Mouse (Mus musculus) midbrain, embryonic 10.5 days (tissue): ENCODE data around the gene Nol10. TPM values are rescaled to one million over a fixed set of nuclear protein-coding genes. Genes with fewer than 3 reads are reported as not detected.
A peak's percentile ranks its signal among the peaks of the same experiment; 100 is the strongest.

ENCODE experiments used
- DNase-seq: peaks from one replicate; pipeline ENCODE4 v3.0.0-alpha.2; 2017; ENCODE audit warnings: low spot score
- H3K27ac ChIP-seq: fragments of 300-500 bp; sonication (generic); replicated peaks from 2 replicates; pipeline ENCODE4 v1.5.1; 2016; ENCODE audit warnings: mild to moderate bottlenecking
- H3K27me3 ChIP-seq: fragments of 300-500 bp; sonication (generic); 2 replicates; pipeline ENCODE4 v1.6.1; 2016; ENCODE audit warnings: low read depth, mild to moderate bottlenecking; ENCODE audit not compliant: poor library complexity, severe bottlenecking
- H3K36me3 ChIP-seq: fragments of 300-500 bp; sonication (generic); 2 replicates; pipeline ENCODE4 v1.6.1; 2016; ENCODE audit warnings: mild to moderate bottlenecking, moderate library complexity
- H3K4me1 ChIP-seq: fragments of 300-500 bp; sonication (generic); 2 replicates; pipeline ENCODE4 v1.6.1; 2016
- H3K4me3 ChIP-seq: fragments of 300-500 bp; sonication (generic); 2 replicates; pipeline ENCODE4 v1.5.1; 2016; ENCODE audit warnings: mild to moderate bottlenecking, moderate library complexity
- H3K9me3 ChIP-seq: fragments of 300-500 bp; sonication (generic); replicated peaks from 2 replicates; pipeline ENCODE4 v1.6.1; 2016; ENCODE audit warnings: mild to moderate bottlenecking
- WGBS: fragments of 180-500 bp; shearing (Covaris S2); methylation state at CpG from one replicate; pipeline ENCODE4 v1.1.7; 2016; 5-methylcytosine and 5-hydroxymethylcytosine counted together
- polyA plus RNA-seq: library from polyadenylated mRNA; unstranded; fragments of >200 nt; fragmentation: Nextera tagmentation; extraction: Ambion mirVana; gene quantifications from 2 replicates; pipeline ENCODE4 v1.2.1, GENCODE M21; 2016

The Nol10 gene
- polyA plus RNA-seq, 1 experiment from 2014 or later, result 37.1 TPM

DNA sequence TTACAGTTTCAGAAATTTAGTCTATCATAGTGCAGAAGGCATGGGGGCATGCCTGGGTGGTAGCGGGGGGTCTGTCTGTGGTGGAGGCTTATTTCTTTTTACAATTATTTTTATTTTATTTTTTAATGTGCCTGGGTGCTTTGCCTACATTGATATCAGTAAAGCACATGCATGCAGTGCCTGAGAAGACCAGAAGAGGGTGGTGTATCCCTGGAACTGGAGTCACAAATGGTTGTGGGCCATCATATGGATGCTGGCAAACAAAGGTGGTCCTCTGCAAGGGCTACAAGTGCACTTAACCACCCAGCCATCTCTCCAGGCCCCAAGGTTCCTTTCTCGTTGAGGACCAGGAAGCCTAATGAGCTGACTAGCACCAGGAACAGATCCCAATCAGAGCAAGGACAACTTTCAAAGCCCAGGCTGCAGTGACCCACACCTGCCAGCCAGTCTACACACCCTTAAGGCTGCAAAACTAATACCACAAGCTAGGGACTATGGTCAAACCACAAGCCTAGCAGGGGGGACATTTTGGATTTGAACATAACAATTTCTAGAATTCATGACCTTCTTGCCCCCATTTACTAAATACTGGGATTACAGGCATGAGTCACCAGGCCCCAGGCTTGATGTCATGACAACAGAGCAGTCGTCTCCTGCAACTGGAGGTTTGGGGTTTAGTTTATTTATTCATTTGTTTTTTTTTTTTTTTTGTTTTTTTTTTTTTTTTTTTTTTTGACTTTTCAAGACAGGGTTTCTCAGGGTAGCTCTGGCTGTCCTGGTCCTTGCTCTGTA, 8.9 kb upstream of the Nol10 start:
- Histone ChIP-seq H3K36me3 (no peaks in the 10 kb centered on the region), H3K27me3 (no peaks in the 10 kb centered on the region), H3K4me1 (no peaks in the 10 kb centered on the region), H3K27ac (no peak overlapping the region), H3K4me3 (no peak overlapping the region), H3K9me3 (no peaks in the 10 kb centered on the region)
- WGBS, result 73% methylated on average over 3 of the region's 3 CpGs
- DNase-seq, result no peak

DNA sequence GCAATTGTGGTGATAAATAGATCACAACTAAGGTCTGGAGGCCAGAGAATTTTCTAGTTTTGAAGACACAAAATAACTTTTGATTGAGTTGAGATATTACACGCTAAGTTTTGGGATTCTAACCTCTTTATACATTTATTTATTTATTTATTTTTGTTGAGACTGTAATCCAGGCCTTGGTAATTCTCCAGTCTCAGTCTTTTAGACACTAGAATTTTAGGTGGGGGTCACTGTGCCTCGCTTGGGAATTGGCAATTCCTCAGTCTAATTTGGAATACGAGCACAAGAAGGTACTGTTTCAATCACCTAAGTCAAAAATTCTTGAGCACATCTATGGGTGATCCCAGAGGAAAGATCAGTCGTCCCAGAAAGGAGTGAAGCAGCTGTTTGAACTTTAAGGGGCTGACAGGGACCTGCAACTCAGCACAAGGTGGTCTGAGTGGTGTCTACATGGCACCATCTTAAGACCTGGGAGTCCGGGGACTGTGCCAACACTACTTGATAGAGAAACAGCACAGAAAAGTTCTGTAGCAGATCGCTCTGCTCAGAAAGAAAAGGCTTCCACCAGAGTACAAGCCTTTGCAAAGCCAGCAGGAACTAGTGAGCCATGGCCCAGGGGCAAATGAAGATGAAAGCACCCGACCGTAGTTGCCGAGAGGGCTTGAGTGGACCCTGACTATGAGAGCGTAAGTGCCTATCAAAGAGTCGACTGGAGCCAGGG, 771 bp upstream of the Nol10 start:
- Histone ChIP-seq H3K36me3 (peaks cover 23% of the 10 kb centered on the region), H3K4me3 (peak overlapping the region; percentile 80), H3K27me3 (no peaks in the 10 kb centered on the region), H3K9me3 (no peaks in the 10 kb centered on the region), H3K27ac (peak overlapping the region; percentile 83), H3K4me1 (peaks cover 21% of the 10 kb centered on the region)
- peak; percentile 14 for DNase-seq
- WGBS, result 40% methylated on average over 11 of the region's 11 CpGs

DNA sequence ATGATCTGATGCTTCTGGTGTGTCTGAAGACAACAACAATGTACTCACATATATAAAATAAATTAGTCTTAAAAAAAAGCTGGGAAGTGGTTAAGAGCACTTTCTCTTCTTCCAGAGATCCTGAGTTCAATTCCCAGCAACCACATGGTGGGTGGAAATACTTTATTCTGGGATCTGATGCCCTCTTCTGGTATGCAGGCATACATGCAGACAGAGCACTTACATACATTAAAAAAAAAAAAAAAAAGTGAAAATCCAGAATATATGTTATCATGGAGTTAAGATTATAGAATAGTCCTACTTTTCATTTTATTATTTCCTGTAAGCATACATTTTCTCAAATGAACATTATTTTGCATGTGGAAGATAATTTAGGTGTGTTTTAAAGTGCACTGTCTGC, 1.8 kb downstream of the Nol10 start:
- no peaks in the 10 kb centered on the region for H3K9me3 ChIP-seq
- no peak for DNase-seq
- no peak overlapping the region for H3K4me3 ChIP-seq
- peaks cover 49% of the 10 kb centered on the region for H3K36me3 ChIP-seq
- peaks cover 21% of the 10 kb centered on the region for H3K4me1 ChIP-seq
- H3K27me3 ChIP-seq, result no peaks in the 10 kb centered on the region
- H3K27ac ChIP-seq, result no peak overlapping the region

DNA sequence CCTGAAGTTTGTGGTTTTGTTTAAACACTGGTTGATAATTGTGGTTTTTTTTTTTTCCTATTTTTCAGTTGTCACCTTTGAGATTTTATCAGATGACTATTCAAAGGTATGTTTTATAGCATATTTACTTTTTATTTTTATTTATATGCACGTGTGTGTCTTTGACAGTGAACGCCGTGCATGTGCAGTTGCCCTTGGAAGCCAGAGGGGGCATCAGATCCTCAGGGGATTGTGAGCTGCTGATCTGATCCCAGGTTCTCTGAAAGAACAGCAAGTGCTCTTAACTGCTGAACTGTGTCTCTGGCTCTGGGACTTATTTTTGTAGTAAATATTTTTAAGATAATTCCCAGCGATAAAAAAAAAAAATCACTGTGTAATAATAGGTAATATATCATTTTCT, 8.6 kb downstream of the Nol10 start:
- Histone ChIP-seq H3K36me3 (peaks cover 99% of the 10 kb centered on the region), H3K27me3 (no peaks in the 10 kb centered on the region), H3K4me3 (no peak overlapping the region), H3K4me1 (peaks cover 16% of the 10 kb centered on the region), H3K9me3 (no peaks in the 10 kb centered on the region), H3K27ac (no peak overlapping the region)
- no peak for DNase-seq
- WGBS, result 88% methylated on average over 4 of the region's 4 CpGs

DNA sequence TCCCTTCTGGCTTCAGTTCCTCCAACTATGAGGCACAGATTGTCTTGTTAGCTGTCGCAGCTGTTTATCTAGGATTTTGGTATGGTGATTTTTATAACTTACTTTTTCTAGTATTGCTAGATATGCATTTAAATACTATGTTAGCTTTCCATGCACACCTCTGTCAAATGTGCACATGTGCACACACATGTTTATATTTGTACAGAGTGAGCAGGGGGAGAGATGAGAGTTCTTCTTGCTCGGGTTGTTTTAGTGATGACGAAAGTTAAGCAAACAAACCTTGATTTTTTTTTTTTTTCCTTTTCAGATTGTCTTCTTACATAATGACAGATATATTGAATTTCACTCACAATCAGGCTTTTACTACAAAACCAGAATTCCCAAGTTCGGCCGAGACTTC, 9.5 kb downstream of the Nol10 start:
- no peaks in the 10 kb centered on the region for H3K27me3 ChIP-seq
- no peak for DNase-seq
- no peak overlapping the region for H3K27ac ChIP-seq
- H3K4me1 ChIP-seq, result peaks cover 16% of the 10 kb centered on the region
- no peaks in the 10 kb centered on the region for H3K9me3 ChIP-seq
- WGBS, result 95% methylated on average over 5 of the region's 5 CpGs
- no peak overlapping the region for H3K4me3 ChIP-seq
- peaks cover 99% of the 10 kb centered on the region for H3K36me3 ChIP-seq

DNA sequence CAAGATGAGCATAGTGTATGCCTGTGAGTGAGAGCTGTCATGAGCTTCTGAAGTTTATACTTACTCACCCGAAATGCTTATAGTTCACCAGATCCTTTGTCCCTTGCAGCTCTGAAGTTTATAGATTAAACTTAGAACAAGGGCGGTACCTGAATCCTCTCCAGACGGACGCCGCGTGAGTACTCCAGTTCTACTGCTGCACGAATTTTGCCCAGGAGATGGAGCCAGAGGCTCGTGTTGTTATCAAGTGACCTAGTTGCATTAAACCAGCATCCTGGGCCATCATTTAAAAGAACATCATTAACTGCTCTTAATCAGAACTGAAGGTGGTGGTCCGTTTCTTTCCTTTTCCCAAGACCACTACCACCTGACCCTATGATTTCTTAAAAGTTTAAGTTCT, 10.7 kb downstream of the Nol10 start:
- 91% methylated on average over 9 of the region's 9 CpGs for WGBS
- peaks cover 16% of the 10 kb centered on the region for H3K4me1 ChIP-seq
- no peaks in the 10 kb centered on the region for H3K9me3 ChIP-seq
- no peaks in the 10 kb centered on the region for H3K27me3 ChIP-seq
- no peak overlapping the region for H3K27ac ChIP-seq
- H3K4me3 ChIP-seq, result no peak overlapping the region
- no peak for DNase-seq
- peaks cover 99% of the 10 kb centered on the region for H3K36me3 ChIP-seq

DNA sequence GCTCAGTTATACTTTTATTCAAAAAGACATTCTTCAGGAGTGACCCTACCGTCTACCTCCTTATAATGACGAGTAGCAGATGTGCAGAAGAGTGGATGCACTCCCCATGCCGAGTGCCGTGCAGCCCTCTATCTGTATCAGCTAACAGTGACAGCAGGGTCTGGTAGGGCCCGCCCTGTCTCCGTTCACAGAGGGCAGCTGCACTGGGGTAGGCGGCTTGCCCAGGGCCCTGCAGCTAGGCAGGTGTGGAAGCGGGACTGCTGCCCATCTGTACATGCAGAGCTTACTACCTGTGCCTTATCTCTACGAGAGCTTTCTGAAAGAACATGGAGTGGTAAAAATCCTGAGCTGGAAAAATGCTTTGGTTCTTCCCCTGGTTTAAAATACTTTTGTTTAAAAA, 11.8 kb downstream of the Nol10 start:
- H3K27ac ChIP-seq, result peak overlapping the region; percentile 69

DNA sequence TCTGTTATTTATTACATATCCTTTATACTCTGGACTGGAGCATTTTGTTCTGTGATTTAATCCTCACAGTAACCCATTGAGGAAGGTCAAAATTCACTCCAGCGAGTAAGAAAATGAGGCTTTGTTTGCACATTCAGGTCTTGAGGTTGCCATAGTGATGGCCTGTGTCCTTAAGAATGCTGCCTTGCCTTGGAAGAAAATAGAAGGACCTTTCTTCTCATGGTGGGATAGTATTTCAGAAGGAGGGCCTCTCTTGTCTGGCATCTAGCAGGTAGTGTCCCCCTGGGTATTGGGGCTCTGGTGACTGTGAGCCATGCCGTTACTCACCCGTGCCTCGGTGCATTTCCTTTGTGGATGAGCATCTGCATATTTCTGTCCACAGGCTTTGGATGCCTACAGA, 12.4 kb downstream of the Nol10 start:
- no peak overlapping the region for H3K4me3 ChIP-seq
- peaks cover 97% of the 10 kb centered on the region for H3K36me3 ChIP-seq
- H3K9me3 ChIP-seq, result no peaks in the 10 kb centered on the region
- no peaks in the 10 kb centered on the region for H3K27me3 ChIP-seq
- 24% methylated on average over 4 of the region's 4 CpGs for whole genome bisulfite sequencing
- H3K4me1 ChIP-seq, result peaks cover 16% of the 10 kb centered on the region
- H3K27ac ChIP-seq, result 0 out of 2 replicates have a peak overlapping the region, but pooled peaks have one; percentile 46
- peak; percentile 28 for DNase-seq

More for the DNA sequence above, 11.8 kb downstream of the Nol10 start:
- Histone ChIP-seq H3K4me3 (no peak overlapping the region), H3K9me3 (no peaks in the 10 kb centered on the region), H3K36me3 (peaks cover 97% of the 10 kb centered on the region), H3K27me3 (no peaks in the 10 kb centered on the region), H3K4me1 (peaks cover 16% of the 10 kb centered on the region)
- 66% methylated on average over 9 of the region's 9 CpGs for WGBS
- peak; percentile 13 for DNase-seq

DNA sequence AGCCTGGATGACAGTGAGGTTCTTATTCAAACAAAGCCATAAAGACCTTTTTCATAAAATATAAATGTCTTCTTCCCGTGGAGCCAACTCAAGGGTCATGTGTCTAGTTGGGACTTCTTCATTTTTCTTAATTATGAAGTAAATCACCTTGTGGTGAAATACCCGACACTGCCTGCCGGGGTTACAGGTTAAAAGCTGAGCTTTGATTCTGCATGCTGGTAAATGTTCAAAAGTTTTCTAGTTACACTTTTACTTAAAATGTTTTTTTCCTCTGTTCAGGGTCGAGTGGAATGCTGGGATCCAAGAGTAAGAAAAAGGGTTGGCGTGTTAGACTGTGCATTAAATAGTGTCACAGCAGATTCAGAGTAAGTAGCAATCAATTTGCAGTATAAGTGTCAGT, 14.1 kb downstream of the Nol10 start:
- no peak for DNase-seq
- no peak overlapping the region for H3K27ac ChIP-seq
- H3K36me3 ChIP-seq, result peaks cover 94% of the 10 kb centered on the region
- H3K9me3 ChIP-seq, result no peaks in the 10 kb centered on the region
- WGBS, result 96% methylated on average over 5 of the region's 5 CpGs
- no peak overlapping the region for H3K4me3 ChIP-seq
- no peaks in the 10 kb centered on the region for H3K27me3 ChIP-seq
- H3K4me1 ChIP-seq, result peaks cover 16% of the 10 kb centered on the region

DNA sequence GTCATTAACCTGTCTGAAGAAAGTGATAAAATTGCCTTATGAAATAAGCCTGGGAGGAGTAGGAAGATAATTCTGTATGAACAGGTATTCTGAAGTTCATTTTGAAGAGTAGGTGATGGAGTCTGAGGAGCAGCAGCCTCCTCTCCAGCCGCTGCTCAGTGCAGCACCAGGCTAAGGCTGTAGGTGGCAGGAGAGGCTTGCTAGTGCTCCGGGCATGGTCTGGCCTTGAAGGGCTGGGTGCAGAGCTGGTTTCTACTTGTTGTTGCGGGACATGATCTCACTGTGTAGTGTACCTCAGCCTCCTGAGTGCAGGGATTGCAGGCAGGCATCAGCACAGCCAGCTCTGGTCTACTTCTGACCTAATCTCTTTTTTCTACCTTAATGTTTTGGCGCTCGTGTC, 18.7 kb downstream of the Nol10 start:
- peaks cover 95% of the 10 kb centered on the region for H3K36me3 ChIP-seq
- WGBS, result 78% methylated on average over 5 of the region's 5 CpGs
- no peak overlapping the region for H3K4me3 ChIP-seq
- H3K4me1 ChIP-seq, result no peaks in the 10 kb centered on the region
- H3K27me3 ChIP-seq, result no peaks in the 10 kb centered on the region
- no peak overlapping the region for H3K27ac ChIP-seq
- H3K9me3 ChIP-seq, result no peaks in the 10 kb centered on the region
- DNase-seq, result peak; percentile 22

DNA sequence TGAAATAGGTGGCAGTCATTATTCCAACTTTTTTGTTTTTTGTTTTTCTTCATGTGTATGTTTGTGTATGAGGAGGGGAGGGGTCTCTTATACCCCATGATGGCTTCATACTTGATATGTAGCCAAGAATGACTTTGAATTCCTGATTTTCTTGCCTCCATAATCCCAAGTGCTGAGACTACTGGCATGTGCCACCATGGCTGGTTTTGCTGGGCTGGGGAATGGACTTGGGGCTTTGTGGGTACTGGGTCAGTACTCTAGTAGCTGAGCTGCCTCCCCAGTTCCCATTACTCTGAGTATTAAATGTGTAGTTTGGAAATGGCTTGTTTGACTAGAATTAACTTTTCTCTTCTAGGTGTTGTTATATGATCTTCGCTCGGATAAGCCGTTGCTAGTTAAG, 20.9 kb downstream of the Nol10 start:
- no peak overlapping the region for H3K4me3 ChIP-seq
- H3K36me3 ChIP-seq, result peaks cover 94% of the 10 kb centered on the region
- no peak overlapping the region for H3K27ac ChIP-seq
- H3K9me3 ChIP-seq, result no peaks in the 10 kb centered on the region
- WGBS, result 98% methylated on average over 3 of the region's 3 CpGs
- no peaks in the 10 kb centered on the region for H3K4me1 ChIP-seq
- H3K27me3 ChIP-seq, result no peaks in the 10 kb centered on the region
- DNase-seq, result no peak

DNA sequence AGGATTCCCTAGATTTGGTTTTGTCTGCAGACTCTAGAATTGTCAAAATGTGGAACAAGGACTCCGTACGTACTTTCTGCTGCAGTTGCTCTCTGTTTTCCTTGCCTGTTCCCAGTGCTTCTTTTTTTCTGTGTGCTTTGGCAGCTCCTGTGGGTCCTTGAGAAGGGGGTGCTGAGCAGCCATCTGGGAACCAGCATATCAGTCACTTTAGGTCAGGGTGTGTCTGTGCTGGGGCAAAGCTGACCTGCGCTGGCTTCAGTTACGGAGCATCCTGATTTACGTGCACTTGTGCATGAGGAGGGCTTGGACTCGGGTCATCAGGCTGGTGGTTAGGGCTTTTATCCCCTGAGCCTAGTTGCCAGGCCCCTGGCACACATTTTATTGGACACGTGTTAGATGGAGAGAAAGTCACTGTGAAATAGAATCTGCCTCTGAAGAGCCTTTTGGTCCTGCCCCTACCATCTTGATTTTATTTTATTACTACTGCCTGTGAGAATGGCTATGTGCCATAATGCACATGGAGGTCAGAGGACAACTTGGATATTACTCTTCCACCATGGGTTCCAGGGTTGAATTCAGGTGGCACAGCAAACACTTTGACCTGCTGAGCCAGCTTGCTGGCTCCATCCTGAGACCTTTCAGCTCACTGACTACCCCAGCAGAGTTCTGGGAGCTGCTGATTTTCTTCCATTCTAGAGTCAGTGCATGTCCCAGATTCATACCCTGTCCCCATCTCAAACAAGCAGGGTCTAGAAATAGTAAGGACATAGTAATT, 21.5 kb downstream of the Nol10 start:
- no peak overlapping the region for H3K27ac ChIP-seq
- no peaks in the 10 kb centered on the region for H3K4me1 ChIP-seq
- 94% methylated on average over 7 of the region's 7 CpGs for WGBS
- no peak for DNase-seq
- H3K9me3 ChIP-seq, result no peaks in the 10 kb centered on the region
- no peaks in the 10 kb centered on the region for H3K27me3 ChIP-seq
- H3K4me3 ChIP-seq, result no peak overlapping the region
- peaks cover 95% of the 10 kb centered on the region for H3K36me3 ChIP-seq
